8 mouse cellular contexts compared by ENCODE assay signal in genomic region chr9:41229225-41229582, GRCm38 (mm10).
DNase-seq lines count a peak whose midpoint lies in the region; ATAC-seq and TF ChIP-seq lines count a peak whose summit lies in the region.

No protein-coding gene starts in this region.

- no peaks in the 10 kb centered on the region for H3K9me3 ChIP-seq in embryonic facial prominence, embryonic 15.5 days (replicated peaks)
- H3K9me3 ChIP-seq in intestine, embryonic 14.5 days (ENCODE audit: control insufficient read depth, low read length): no peaks in the 10 kb centered on the region
- H3K9me3 ChIP-seq in midbrain, postnatal 0 days (ENCODE audit: low read length): no peaks in the 10 kb centered on the region

- H3K36me3 ChIP-seq in liver, adult 2 months (ENCODE audit: control insufficient read depth, insufficient read depth, low read length): no peaks in the 10 kb centered on the region
- no peaks in the 10 kb centered on the region for H3K36me3 ChIP-seq in embryonic facial prominence, embryonic 15.5 days
- H3K36me3 ChIP-seq in intestine, embryonic 14.5 days (ENCODE audit: control insufficient read depth, insufficient read depth, low read length): no peaks in the 10 kb centered on the region
- H3K36me3 ChIP-seq in midbrain, postnatal 0 days (ENCODE audit: insufficient read depth, low read length): no peaks in the 10 kb centered on the region

- no peaks in the 10 kb centered on the region for H3K4me1 ChIP-seq in liver, adult 2 months (ENCODE audit: control insufficient read depth, insufficient read depth, low read length)
- H3K4me1 ChIP-seq in embryonic facial prominence, embryonic 15.5 days: peaks cover 20% of the 10 kb centered on the region
- peaks cover 7% of the 10 kb centered on the region; the same call in 1 of the 2 replicates for H3K4me1 ChIP-seq in intestine, embryonic 14.5 days (replicated peaks; ENCODE audit: control insufficient read depth, insufficient read depth, low read length)
- peaks cover 14% of the 10 kb centered on the region for H3K4me1 ChIP-seq in midbrain, postnatal 0 days (ENCODE audit: insufficient read depth, low read length)

- no peak for TF ChIP-seq CTCF in liver, adult 2 months (IDR thresholded peaks at IDR 0.05; ENCODE audit: low read depth, low read length)
- no peak for TF ChIP-seq CTCF in midbrain, postnatal 0 days (IDR thresholded peaks at IDR 0.05)

- no peak for DNase-seq in liver, adult 2 months (ENCODE audit: extremely low read depth, low read depth, low spot score)
- no peak for DNase-seq in liver
- no peak for DNase-seq in intestine, embryonic 14.5 days (ENCODE audit: low spot score)
- DNase-seq in midbrain, postnatal 0 days (ENCODE audit: low spot score): no peak
- DNase-seq in cerebellum, postnatal 36 days: no peak
- no peak for DNase-seq in right cerebral cortex, postnatal 25 days
- no peak for DNase-seq in kidney, postnatal 10 days

- H3K27me3 ChIP-seq in liver, adult 2 months (ENCODE audit: control insufficient read depth, insufficient read depth, low read length): no peaks in the 10 kb centered on the region
- no peaks in the 10 kb centered on the region for H3K27me3 ChIP-seq in embryonic facial prominence, embryonic 15.5 days
- no peaks in the 10 kb centered on the region for H3K27me3 ChIP-seq in intestine, embryonic 14.5 days (replicated peaks; ENCODE audit: control insufficient read depth, insufficient read depth, low read length)
- no peaks in the 10 kb centered on the region for H3K27me3 ChIP-seq in midbrain, postnatal 0 days (ENCODE audit: insufficient read depth, low read length)

- TF ChIP-seq POLR2A in liver, adult 2 months (IDR thresholded peaks at IDR 0.05; ENCODE audit: extremely low read depth, insufficient read depth, low read length): no peak

- H3K27ac ChIP-seq in liver, adult 2 months (replicated peaks; ENCODE audit: insufficient read depth, low read depth, low read length): peak overlapping the region; percentile 27
- H3K27ac ChIP-seq in embryonic facial prominence, embryonic 15.5 days (replicated peaks): peak overlapping the region; percentile 94
- H3K27ac ChIP-seq in intestine, embryonic 14.5 days (ENCODE audit: low read depth): peak overlapping the region; percentile 84
- peak overlapping the region; percentile 84 for H3K27ac ChIP-seq in midbrain, postnatal 0 days (ENCODE audit: low read depth, low read length)

- peak overlapping the region; percentile 10; the same call in 1 of the 2 replicates for H3K9ac ChIP-seq in liver, adult 2 months (ENCODE audit: low read depth, low read length)
- peak overlapping the region; percentile 59 for H3K9ac ChIP-seq in embryonic facial prominence, embryonic 15.5 days
- H3K9ac ChIP-seq in intestine, embryonic 14.5 days (ENCODE audit: low read length): peak overlapping the region; percentile 52
- H3K9ac ChIP-seq in midbrain, postnatal 0 days (replicated peaks; ENCODE audit: low read length, poor library complexity, severe bottlenecking): peak overlapping the region; percentile 54

- ATAC-seq in embryonic facial prominence, embryonic 15.5 days (ENCODE audit: insufficient number of reproducible peaks, low FRiP score, low TSS enrichment, low read depth): no peak
- ATAC-seq in intestine, embryonic 14.5 days (replicated peaks; ENCODE audit: low FRiP score, low TSS enrichment, low read depth): peak; percentile 52; the same call in 1 of the 2 replicates
- peak; percentile 19; the same call in 1 of the 2 replicates for ATAC-seq in midbrain, postnatal 0 days (ENCODE audit: low FRiP score)

- 18% methylated on average over 5 of the region's 5 CpGs for WGBS in liver, adult 2 months
- WGBS in embryonic facial prominence, embryonic 15.5 days: 6% methylated on average over 5 of the region's 5 CpGs
- 11% methylated on average over 5 of the region's 5 CpGs for whole genome bisulfite sequencing in intestine, embryonic 14.5 days
- WGBS in midbrain, postnatal 0 days: 5% methylated on average over 5 of the region's 5 CpGs

- H3K4me3 ChIP-seq in liver, adult 2 months (ENCODE audit: insufficient read depth, low read depth, low read length): peak overlapping the region; percentile 5; the same call in 1 of the 2 replicates
- peak overlapping the region; percentile 46 for H3K4me3 ChIP-seq in embryonic facial prominence, embryonic 15.5 days (replicated peaks)
- H3K4me3 ChIP-seq in intestine, embryonic 14.5 days (ENCODE audit: low read depth, low read length): peak overlapping the region; percentile 35
- H3K4me3 ChIP-seq in midbrain, postnatal 0 days (ENCODE audit: low read depth, low read length): peak overlapping the region; percentile 33

- H3K79me2 ChIP-seq in liver, adult 2 months (ENCODE audit: control insufficient read depth, insufficient read depth, low read length): no peaks in the 10 kb centered on the region

- H3K4me2 ChIP-seq in embryonic facial prominence, embryonic 15.5 days (replicated peaks): peak overlapping the region; percentile 65
- H3K4me2 ChIP-seq in intestine, embryonic 14.5 days (ENCODE audit: low read length): peak overlapping the region; percentile 55
- H3K4me2 ChIP-seq in midbrain, postnatal 0 days (ENCODE audit: low read depth, low read length, poor library complexity, severe bottlenecking): peak overlapping the region; percentile 58

Comparison
In these comparisons a context has a peak if more than half of its experiments do, and no peak if none do; other contexts are left out.
1. H3K27ac ChIP-seq: peak in every context shown above with its lines; median percentile 94 in embryonic facial prominence, embryonic 15.5 days; 84 in intestine, embryonic 14.5 days; 84 in midbrain, postnatal 0 days; 27 in liver, adult 2 months.